Mouse (Mus musculus): ENCODE data around the gene Prmt8. TPM values are rescaled to one million over a fixed set of nuclear protein-coding genes. Genes with fewer than 3 reads are reported as not detected.
A peak's percentile ranks its signal among the peaks of the same experiment; 100 is the strongest.

Gene Prmt8
- 28.4 and 31.4 TPM in 2 replicates for polyA plus RNA-seq (2015; fragmentation: Nextera tagmentation; extraction: Ambion mirVana)

- Histone ChIP-seq H3K27me3 (replicated peaks; ENCODE audit: control insufficient read depth, insufficient read depth, low read length) (no peaks in the 10 kb centered on the region), H3K4me3 (replicated peaks; ENCODE audit: low read length) (peak within 1 kb of the TSS; percentile 52), H3K4me1 (replicated peaks; ENCODE audit: control insufficient read depth, insufficient read depth, low read length) (peaks cover 37% of the 10 kb centered on the region), H3K36me3 (ENCODE audit: control insufficient read depth, insufficient read depth) (no peaks in the 10 kb centered on the region), H3K9me3 (ENCODE audit: control insufficient read depth, low read length) (no peaks in the 10 kb centered on the region), H3K4me2 (ENCODE audit: low read length) (peak within 1 kb of the TSS; percentile 78), H3K9ac (replicated peaks; ENCODE audit: low read depth, low read length) (peak within 1 kb of the TSS; percentile 72), H3K27ac (ENCODE audit: low read length) (peak within 1 kb of the TSS; percentile 77)
- under 1% methylated on average over 32 of the region's 42 CpGs for WGBS
- ATAC-seq, result peak; percentile 47
Measured at GRCm38 (mm10) chr6:127769275-127770156, at the start of gene Prmt8. Prmt8 (minus strand) TSS chr6:127769472.

DNA sequence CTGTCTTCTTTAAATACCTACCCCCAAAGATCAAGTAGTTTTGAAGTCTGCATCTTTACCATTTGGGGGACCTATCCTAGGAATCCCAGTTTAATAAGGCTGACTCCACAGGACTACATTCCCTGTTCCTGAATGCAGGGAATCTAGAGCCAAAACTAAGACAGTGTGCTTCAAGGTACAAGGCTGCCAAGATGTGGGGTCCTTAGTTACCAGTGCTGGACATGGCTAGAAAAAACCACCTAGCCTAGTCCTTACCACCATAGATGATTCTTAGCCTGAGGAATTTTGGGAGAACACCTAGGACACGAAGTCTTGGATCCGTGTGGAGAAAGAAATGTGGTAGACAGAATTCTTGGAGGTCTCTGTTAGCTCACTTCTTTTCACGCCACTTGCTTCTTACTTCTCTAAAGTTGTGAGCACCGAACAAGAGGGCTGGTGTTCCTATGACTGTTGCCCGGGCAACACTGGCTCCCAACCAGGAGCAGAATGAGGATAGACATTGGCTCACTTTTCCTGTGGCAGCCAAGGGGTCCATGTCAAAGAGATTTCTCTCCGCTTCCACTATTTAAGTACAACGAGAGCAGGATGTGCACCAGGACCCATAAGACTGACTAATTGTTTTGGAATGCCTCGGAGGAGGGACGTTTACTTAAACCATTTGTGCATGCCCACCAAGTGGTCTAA lies 33.9 kb upstream of the Prmt8 start:
- no peak overlapping the region for H3K4me2 ChIP-seq (ENCODE audit: low read length)
- no peaks in the 10 kb centered on the region for H3K27me3 ChIP-seq (replicated peaks; ENCODE audit: control insufficient read depth, insufficient read depth, low read length)
- H3K27ac ChIP-seq (ENCODE audit: low read length), result no peak overlapping the region
- ATAC-seq, result peak; percentile 89
- no peaks in the 10 kb centered on the region for H3K36me3 ChIP-seq (ENCODE audit: control insufficient read depth, insufficient read depth)
- H3K4me1 ChIP-seq (replicated peaks; ENCODE audit: control insufficient read depth, insufficient read depth, low read length), result no peaks in the 10 kb centered on the region
- H3K9ac ChIP-seq (replicated peaks; ENCODE audit: low read depth, low read length), result no peak overlapping the region
- no peak overlapping the region for H3K4me3 ChIP-seq (replicated peaks; ENCODE audit: low read length)
- WGBS, result 26% methylated on average over 9 of the region's 9 CpGs
- H3K9me3 ChIP-seq (ENCODE audit: control insufficient read depth, low read length), result no peaks in the 10 kb centered on the region

GRCm38 (mm10) chr6:127802211-127802610 lies 32.9 kb upstream of the Prmt8 start:
- H3K36me3 ChIP-seq (ENCODE audit: control insufficient read depth, insufficient read depth), result no peaks in the 10 kb centered on the region
- no peaks in the 10 kb centered on the region for H3K9me3 ChIP-seq (ENCODE audit: control insufficient read depth, low read length)
- ATAC-seq, result no peak
- no peaks in the 10 kb centered on the region for H3K4me1 ChIP-seq (replicated peaks; ENCODE audit: control insufficient read depth, insufficient read depth, low read length)
- WGBS, result 85% methylated on average over 12 of the region's 12 CpGs
- H3K27me3 ChIP-seq (replicated peaks; ENCODE audit: control insufficient read depth, insufficient read depth, low read length), result no peaks in the 10 kb centered on the region
- no peak overlapping the region for H3K4me3 ChIP-seq (replicated peaks; ENCODE audit: low read length)
- no peak overlapping the region for H3K4me2 ChIP-seq (ENCODE audit: low read length)
- H3K27ac ChIP-seq (ENCODE audit: low read length), result no peak overlapping the region
- H3K9ac ChIP-seq (replicated peaks; ENCODE audit: low read depth, low read length), result no peak overlapping the region

DNA sequence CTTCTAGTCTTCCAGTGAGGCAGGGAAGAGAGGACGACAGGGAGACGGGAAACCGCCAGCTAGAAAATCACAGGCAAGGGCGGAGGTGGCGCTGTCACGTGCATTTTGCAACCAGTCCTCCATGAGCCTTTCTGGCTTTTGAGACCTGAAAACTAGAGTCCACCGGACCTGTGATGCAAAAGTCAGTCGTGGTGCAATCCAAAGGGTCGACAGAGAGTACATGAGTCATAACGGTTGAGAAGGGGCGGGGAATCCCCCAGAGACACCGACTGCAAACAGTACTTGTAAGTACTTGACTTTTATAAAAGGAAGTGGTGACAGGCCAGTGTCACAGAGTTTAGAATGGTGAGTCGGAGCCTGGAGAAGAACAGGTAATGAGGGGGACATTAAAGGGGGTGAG lies 20.8 kb upstream of the Prmt8 start:
- Histone ChIP-seq H3K27ac (ENCODE audit: low read length) (no peak overlapping the region), H3K4me2 (ENCODE audit: low read length) (no peak overlapping the region), H3K4me3 (replicated peaks; ENCODE audit: low read length) (no peak overlapping the region), H3K9me3 (ENCODE audit: control insufficient read depth, low read length) (no peaks in the 10 kb centered on the region), H3K4me1 (replicated peaks; ENCODE audit: control insufficient read depth, insufficient read depth, low read length) (no peaks in the 10 kb centered on the region), H3K27me3 (replicated peaks; ENCODE audit: control insufficient read depth, insufficient read depth, low read length) (no peaks in the 10 kb centered on the region), H3K9ac (replicated peaks; ENCODE audit: low read depth, low read length) (no peak overlapping the region), H3K36me3 (ENCODE audit: control insufficient read depth, insufficient read depth) (no peaks in the 10 kb centered on the region)
- 79% methylated on average over 13 of the region's 13 CpGs for WGBS
- ATAC-seq, result no peak

- WGBS, result 25% methylated on average over 4 of the region's 4 CpGs
- peaks cover 34% of the 10 kb centered on the region for H3K4me1 ChIP-seq (replicated peaks; ENCODE audit: control insufficient read depth, insufficient read depth, low read length)
- H3K36me3 ChIP-seq (ENCODE audit: control insufficient read depth, insufficient read depth), result no peaks in the 10 kb centered on the region
- no peaks in the 10 kb centered on the region for H3K9me3 ChIP-seq (ENCODE audit: control insufficient read depth, low read length)
- no peak for ATAC-seq
- no peak overlapping the region for H3K4me3 ChIP-seq (replicated peaks; ENCODE audit: low read length)
- no peak overlapping the region for H3K27ac ChIP-seq (ENCODE audit: low read length)
- no peak overlapping the region; the same call in 1 of the 2 replicates for H3K4me2 ChIP-seq (ENCODE audit: low read length)
- H3K27me3 ChIP-seq (replicated peaks; ENCODE audit: control insufficient read depth, insufficient read depth, low read length), result no peaks in the 10 kb centered on the region
- H3K9ac ChIP-seq (replicated peaks; ENCODE audit: low read depth, low read length), result no peak overlapping the region
Measured at GRCm38 (mm10) chr6:127770806-127771205, 1.5 kb upstream of the Prmt8 start.

DNA sequence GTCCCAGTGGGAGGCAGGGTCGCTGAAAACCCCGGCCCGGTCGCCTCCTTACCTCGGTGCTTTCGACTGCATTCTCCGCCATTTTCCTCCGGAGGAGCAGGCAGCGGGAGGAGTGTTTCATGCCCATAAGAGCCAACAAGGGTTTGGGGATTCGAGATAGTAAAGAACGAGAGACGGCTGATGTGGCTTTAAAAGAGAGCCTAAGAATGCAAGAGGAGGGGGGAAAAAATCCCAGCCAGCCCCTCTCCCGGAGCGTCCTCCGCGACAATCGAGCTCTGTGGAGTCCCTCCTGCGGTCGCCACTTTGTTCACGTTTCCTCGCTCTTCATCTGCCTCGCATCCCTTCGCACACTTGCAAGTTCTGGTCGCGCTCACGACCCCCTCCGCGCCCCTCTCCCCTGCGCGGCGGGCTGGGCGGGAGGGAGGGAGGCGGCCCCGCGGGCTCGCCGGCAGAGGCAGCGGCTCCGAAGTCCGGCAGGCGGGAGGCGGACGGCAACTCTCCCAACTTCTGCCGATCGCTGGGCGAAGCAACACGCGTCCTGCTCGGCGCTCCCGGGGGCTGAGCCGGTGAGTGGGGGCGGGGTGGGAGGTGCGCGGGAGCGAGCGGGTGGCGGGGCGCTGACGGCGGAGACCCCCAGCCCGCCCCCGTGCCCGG lies 524 bp downstream of the Prmt8 start:
- 0% methylated on average over 52 of the region's 64 CpGs for WGBS
- Histone ChIP-seq H3K27ac (ENCODE audit: low read length) (peak overlapping the region; percentile 77), H3K36me3 (ENCODE audit: control insufficient read depth, insufficient read depth) (no peaks in the 10 kb centered on the region), H3K4me2 (ENCODE audit: low read length) (peak overlapping the region; percentile 78), H3K27me3 (replicated peaks; ENCODE audit: control insufficient read depth, insufficient read depth, low read length) (no peaks in the 10 kb centered on the region), H3K4me3 (replicated peaks; ENCODE audit: low read length) (peak overlapping the region; percentile 52), H3K9ac (replicated peaks; ENCODE audit: low read depth, low read length) (peak overlapping the region; percentile 72), H3K4me1 (replicated peaks; ENCODE audit: control insufficient read depth, insufficient read depth, low read length) (peaks cover 37% of the 10 kb centered on the region), H3K9me3 (ENCODE audit: control insufficient read depth, low read length) (no peaks in the 10 kb centered on the region)
- ATAC-seq, result peak; percentile 7

- ATAC-seq, result peak; percentile 12
- H3K27ac ChIP-seq (ENCODE audit: low read length), result peak overlapping the region; percentile 77
- H3K9me3 ChIP-seq (ENCODE audit: control insufficient read depth, low read length), result no peaks in the 10 kb centered on the region
- no peaks in the 10 kb centered on the region for H3K27me3 ChIP-seq (replicated peaks; ENCODE audit: control insufficient read depth, insufficient read depth, low read length)
- peak overlapping the region; percentile 78 for H3K4me2 ChIP-seq (ENCODE audit: low read length)
- peaks cover 37% of the 10 kb centered on the region for H3K4me1 ChIP-seq (replicated peaks; ENCODE audit: control insufficient read depth, insufficient read depth, low read length)
- under 1% methylated on average over 49 of the region's 49 CpGs for WGBS
- peak overlapping the region; percentile 72 for H3K9ac ChIP-seq (replicated peaks; ENCODE audit: low read depth, low read length)
- no peaks in the 10 kb centered on the region for H3K36me3 ChIP-seq (ENCODE audit: control insufficient read depth, insufficient read depth)
- H3K4me3 ChIP-seq (replicated peaks; ENCODE audit: low read length), result peak overlapping the region; percentile 52
Measured at GRCm38 (mm10) chr6:127767706-127768493, 1.4 kb downstream of the Prmt8 start.

- ATAC-seq, result 0 out of 2 replicates have a peak, but pooled peaks have one; percentile 13
- Histone ChIP-seq H3K4me3 (replicated peaks; ENCODE audit: low read length) (peak overlapping the region; percentile 52), H3K9me3 (ENCODE audit: control insufficient read depth, low read length) (no peaks in the 10 kb centered on the region), H3K36me3 (ENCODE audit: control insufficient read depth, insufficient read depth) (no peaks in the 10 kb centered on the region), H3K27ac (ENCODE audit: low read length) (peak overlapping the region; percentile 77), H3K4me1 (replicated peaks; ENCODE audit: control insufficient read depth, insufficient read depth, low read length) (peaks cover 37% of the 10 kb centered on the region), H3K9ac (replicated peaks; ENCODE audit: low read depth, low read length) (peak overlapping the region; percentile 72), H3K4me2 (ENCODE audit: low read length) (peak overlapping the region; percentile 78), H3K27me3 (replicated peaks; ENCODE audit: control insufficient read depth, insufficient read depth, low read length) (no peaks in the 10 kb centered on the region)
- under 1% methylated on average over 18 of the region's 18 CpGs for WGBS
Measured at GRCm38 (mm10) chr6:127767201-127767705, 2.0 kb downstream of the Prmt8 start.

All from forebrain, embryonic 16.5 days (tissue).